Mouse (Mus musculus) embryonic facial prominence, embryonic 14.5 days (tissue): ENCODE measurements around the gene Angel1. TPM values are rescaled to one million over a fixed set of nuclear protein-coding genes. Genes with fewer than 3 reads are reported as not detected.

ENCODE experiments used
- ATAC-seq: fragments of 200-750 bp; cut with Nextera tagmentation; 2 replicates; pipeline ENCODE4 v1.8.0; 2017; ENCODE audit warnings: low read depth, moderate number of reproducible peaks, moderate TSS enrichment
- DNase-seq: peaks from one replicate; pipeline ENCODE4 v3.0.0-alpha.2; 2015; ENCODE audit warnings: low spot score
- H3K27ac ChIP-seq: fragments of 300-500 bp; sonication (generic); replicated peaks from 2 replicates; pipeline ENCODE4 v1.5.1; 2014; ENCODE audit warnings: low read depth, mild to moderate bottlenecking, low read length, moderate library complexity
- H3K27me3 ChIP-seq: fragments of 300-500 bp; sonication (generic); replicated peaks from 2 replicates; pipeline ENCODE4 v1.6.1; 2014; ENCODE audit warnings: low read length; ENCODE audit not compliant: control insufficient read depth, insufficient read depth
- H3K36me3 ChIP-seq: fragments of 300-500 bp; sonication (generic); 2 replicates; pipeline ENCODE4 v1.6.1; 2014; ENCODE audit warnings: low read length, mixed read lengths; ENCODE audit not compliant: control insufficient read depth, insufficient read depth
- H3K4me1 ChIP-seq: fragments of 300-500 bp; sonication (generic); 2 replicates; pipeline ENCODE4 v1.6.1; 2014; ENCODE audit warnings: antibody characterized with exemption, low read length; ENCODE audit not compliant: control insufficient read depth, insufficient read depth
- H3K4me2 ChIP-seq: fragments of 300-500 bp; sonication (generic); 2 replicates; pipeline ENCODE4 v1.6.1; 2014; ENCODE audit warnings: low read depth, mild to moderate bottlenecking, low read length, moderate library complexity, mixed read lengths
- H3K4me3 ChIP-seq: fragments of 300-500 bp; sonication (generic); 2 replicates; pipeline ENCODE4 v1.5.1; 2014; ENCODE audit warnings: low read depth, mild to moderate bottlenecking, low read length
- H3K9ac ChIP-seq: fragments of 300-500 bp; sonication (generic); 2 replicates; pipeline ENCODE4 v1.6.1; 2014; ENCODE audit warnings: low read depth, mild to moderate bottlenecking, low read length, moderate library complexity, mixed read lengths
- H3K9me3 ChIP-seq: fragments of 300-500 bp; sonication (generic); 2 replicates; pipeline ENCODE4 v1.6.1; 2016; ENCODE audit warnings: low read length; ENCODE audit not compliant: control insufficient read depth
- WGBS: fragments of 180-500 bp; shearing (Covaris S2); extraction: QIAGEN DNeasy Blood & Tissue Kit; methylation state at CpG from one replicate; pipeline ENCODE4 v1.1.7; 2014; 5-methylcytosine and 5-hydroxymethylcytosine counted together
- polyA plus RNA-seq: library from polyadenylated mRNA; unstranded; fragments of >200 nt; fragmentation: Nextera tagmentation; extraction: Ambion mirVana; gene quantifications from 2 replicates; pipeline ENCODE4 v1.2.1, GENCODE M21; 2014

Angel1 gene
- polyA plus RNA-seq, 1 experiment from 2014 or later: 12.9 TPM

GRCm38 (mm10) chr12:86659447-86659968, 66.8 kb downstream of the Angel1 start:
- no peak overlapping the region for H3K27ac ChIP-seq
- DNase-seq: peak; percentile 45
- H3K4me3 ChIP-seq: no peak overlapping the region
- no peak overlapping the region for H3K4me2 ChIP-seq
- H3K4me1 ChIP-seq: no peaks in the 10 kb centered on the region
- no peak overlapping the region for H3K9ac ChIP-seq
- H3K27me3 ChIP-seq: no peaks in the 10 kb centered on the region
- no peaks in the 10 kb centered on the region for H3K36me3 ChIP-seq
- 33% methylated on average over 6 of the region's 6 CpGs for WGBS
- H3K9me3 ChIP-seq: no peaks in the 10 kb centered on the region
- ATAC-seq: peak; percentile 33; the same call in 1 of the 2 replicates

GRCm38 (mm10) chr12:86652570-86653041, 73.7 kb downstream of the Angel1 start:
- Histone ChIP-seq H3K27ac (peak overlapping the region; percentile 58; the same call in 1 of the 2 replicates), H3K4me1 (0 out of 2 replicates have a peak, but pooled peaks cover 6% of the 10 kb centered on the region), H3K36me3 (no peaks in the 10 kb centered on the region), H3K4me3 (no peak overlapping the region), H3K4me2 (no peak overlapping the region), H3K9me3 (no peaks in the 10 kb centered on the region), H3K9ac (no peak overlapping the region), H3K27me3 (no peaks in the 10 kb centered on the region)
- DNase-seq (peak; percentile 91), ATAC-seq (peak; percentile 80; the same call in 1 of the 2 replicates)
- WGBS: 54% methylated on average over 4 of the region's 4 CpGs

- Histone ChIP-seq H3K4me2 (no peak overlapping the region), H3K27me3 (no peaks in the 10 kb centered on the region), H3K4me1 (peaks cover 17% of the 10 kb centered on the region), H3K9ac (no peak overlapping the region), H3K36me3 (no peaks in the 10 kb centered on the region), H3K9me3 (no peaks in the 10 kb centered on the region), H3K27ac (no peak overlapping the region), H3K4me3 (no peak overlapping the region)
- ATAC-seq (no peak), DNase-seq (no peak)
- WGBS: 85% methylated on average over 8 of the region's 8 CpGs
These were observed 74.9 kb downstream of the Angel1 start for GRCm38 (mm10) chr12:86651301-86651860.

Other genes starting within 250 kb of the Angel1 start
- 11.0 and 12.3 TPM in 2 replicates for gene Vash1, start 47.8 kb downstream of the Angel1 start, polyA plus RNA-seq
- gene Lrrc74a, start 7.9 kb upstream of the Angel1 start, polyA plus RNA-seq: not detected in 2 replicates
- 33.5 and 33.8 TPM in 2 replicates for gene Irf2bpl, start 158.3 kb upstream of the Angel1 start, polyA plus RNA-seq
- gene Cipc, start 220.6 kb upstream of the Angel1 start, polyA plus RNA-seq: 21.4 and 23.3 TPM in 2 replicates